Mouse (Mus musculus) stomach, postnatal 0 days (tissue): ENCODE measurements at regions not wholly inside any gene's neighbourhood (a gene's known extent, or its start where the extent isn't known, plus 50 kb on each side); places are given as distances from the start of the nearest gene placed in this dataset.

ENCODE experiments used
- ATAC-seq: fragments of 200-750 bp; cut with Nextera tagmentation; 2 replicates; pipeline ENCODE4 v1.8.0; 2017; ENCODE audit not compliant: low FRiP score, low TSS enrichment
- DNase-seq: peaks from one replicate; pipeline ENCODE4 v3.0.0-alpha.2; 2016; ENCODE audit warnings: low spot score
- H3K27ac ChIP-seq: fragments of 300-500 bp; sonication (generic); replicated peaks from 2 replicates; pipeline ENCODE4 v1.5.1; 2014; ENCODE audit warnings: mild to moderate bottlenecking, control low read depth
- H3K27me3 ChIP-seq: fragments of 300-500 bp; sonication (generic); 2 replicates; pipeline ENCODE4 v1.6.1; 2014; ENCODE audit warnings: low read length; ENCODE audit not compliant: control insufficient read depth, insufficient read depth
- H3K36me3 ChIP-seq: fragments of 300-500 bp; sonication (generic); 2 replicates; pipeline ENCODE4 v1.6.1; 2014; ENCODE audit warnings: low read length, mixed read lengths; ENCODE audit not compliant: control insufficient read depth, insufficient read depth
- H3K4me1 ChIP-seq: fragments of 300-500 bp; sonication (generic); replicated peaks from 2 replicates; pipeline ENCODE4 v1.6.1; 2014; ENCODE audit warnings: antibody characterized with exemption; ENCODE audit not compliant: control insufficient read depth, insufficient read depth
- H3K4me2 ChIP-seq: fragments of 300-500 bp; sonication (generic); replicated peaks from 2 replicates; pipeline ENCODE4 v1.6.1; 2014; ENCODE audit warnings: low read depth, mild to moderate bottlenecking, control low read depth, moderate library complexity
- H3K4me3 ChIP-seq: fragments of 300-500 bp; sonication (generic); 2 replicates; pipeline ENCODE4 v1.5.1; 2014; ENCODE audit warnings: low read depth, low read length, control low read depth
- H3K9ac ChIP-seq: fragments of 300-500 bp; sonication (generic); 2 replicates; pipeline ENCODE4 v1.6.1; 2014; ENCODE audit warnings: mild to moderate bottlenecking, low read length, control low read depth, mixed read lengths
- H3K9me3 ChIP-seq: fragments of 300-500 bp; sonication (generic); 2 replicates; pipeline ENCODE4 v1.6.1; 2016; ENCODE audit warnings: low read length; ENCODE audit not compliant: control insufficient read depth
- CTCF ChIP-seq: IDR thresholded peaks from 2 replicates; pipeline ENCODE4 v1.5.1; 2016; ENCODE audit warnings: antibody characterized with exemption, low read depth, mild to moderate bottlenecking, moderate library complexity
- EP300 ChIP-seq: optimal IDR thresholded peaks from 2 replicates; pipeline ENCODE3; 2016; ENCODE audit warnings: antibody characterized with exemption
- WGBS: fragments of 180-500 bp; shearing (Covaris S2); extraction: QIAGEN DNeasy Blood & Tissue Kit; methylation state at CpG from one replicate; pipeline ENCODE4 v1.1.7; 2014; 5-methylcytosine and 5-hydroxymethylcytosine counted together

GRCm38 (mm10) chr11:79831591-79832320 is 130.4 kb downstream of the Utp6 start:
- H3K4me3 ChIP-seq: no peak overlapping the region
- no peak overlapping the region for H3K9ac ChIP-seq
- no peaks in the 10 kb centered on the region for H3K27me3 ChIP-seq
- DNase-seq (no peak), ATAC-seq (no peak)
- H3K4me1 ChIP-seq: no peaks in the 10 kb centered on the region
- no peaks in the 10 kb centered on the region for H3K36me3 ChIP-seq
- 68% methylated on average over 11 of the region's 11 CpGs for WGBS
- peak overlapping the region; percentile 35; the same call in 1 of the 2 replicates for H3K27ac ChIP-seq
- TF ChIP-seq EP300 (no peak), CTCF (no peak)
- H3K9me3 ChIP-seq: no peaks in the 10 kb centered on the region
- no peak overlapping the region for H3K4me2 ChIP-seq

DNA sequence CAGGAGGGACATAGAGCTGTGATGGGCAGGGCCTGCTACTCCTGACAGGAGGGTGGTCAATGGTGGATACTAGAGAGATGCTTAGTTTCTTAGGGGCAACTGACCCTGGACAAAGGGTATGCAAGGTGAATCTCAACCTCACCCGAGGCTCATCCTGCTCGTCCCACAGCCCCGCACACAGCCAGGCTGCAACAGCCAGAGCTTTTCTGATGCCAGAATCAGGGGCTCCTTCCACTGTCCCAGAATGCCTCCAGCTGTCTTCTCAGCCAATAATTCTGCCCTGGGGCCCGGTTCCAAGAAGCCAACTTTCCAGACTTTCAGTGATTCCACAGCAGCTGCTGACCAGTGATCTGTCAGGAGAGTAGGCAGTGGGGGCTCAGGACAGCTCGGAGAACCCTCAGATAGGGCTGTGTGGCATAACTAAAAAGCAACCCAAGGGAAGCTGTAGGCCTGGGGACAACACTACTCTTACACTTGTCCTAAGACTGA is 131.6 kb downstream of the Utp6 start:
- ATAC-seq (no peak), DNase-seq (no peak)
- no peak overlapping the region for H3K27ac ChIP-seq
- H3K4me2 ChIP-seq: no peak overlapping the region
- TF ChIP-seq CTCF (no peak), EP300 (no peak)
- H3K9ac ChIP-seq: no peak overlapping the region
- WGBS: 64% methylated on average over 5 of the region's 5 CpGs
- no peaks in the 10 kb centered on the region for H3K36me3 ChIP-seq
- no peaks in the 10 kb centered on the region for H3K9me3 ChIP-seq
- H3K4me1 ChIP-seq: no peaks in the 10 kb centered on the region
- H3K4me3 ChIP-seq: no peak overlapping the region
- H3K27me3 ChIP-seq: no peaks in the 10 kb centered on the region

DNA sequence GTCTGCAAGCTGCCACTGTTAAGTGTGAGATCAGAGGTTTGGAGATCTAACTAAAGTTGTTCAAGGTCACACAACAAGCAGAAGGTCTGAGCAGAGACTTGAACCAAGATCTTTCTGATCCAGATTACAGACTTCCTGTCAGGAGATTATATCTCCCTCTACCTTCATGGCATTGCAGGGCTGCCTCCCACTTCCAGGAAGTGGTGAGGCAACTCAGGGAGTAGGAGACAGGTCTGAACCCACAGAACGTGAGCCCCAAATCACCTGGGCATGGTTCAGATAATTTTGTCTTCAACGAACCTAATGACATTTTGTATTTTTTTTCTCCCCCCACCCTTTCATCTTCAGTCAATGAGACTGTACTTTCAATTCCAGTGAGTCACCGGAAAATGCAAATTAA is 135.2 kb downstream of the Utp6 start:
- H3K27ac ChIP-seq: no peak overlapping the region
- no peak overlapping the region for H3K4me3 ChIP-seq
- H3K4me2 ChIP-seq: no peak overlapping the region
- H3K27me3 ChIP-seq: no peaks in the 10 kb centered on the region
- DNase-seq (no peak), ATAC-seq (no peak)
- H3K4me1 ChIP-seq: no peaks in the 10 kb centered on the region
- no peaks in the 10 kb centered on the region for H3K9me3 ChIP-seq
- 77% methylated on average over 3 of the region's 3 CpGs for WGBS
- no peaks in the 10 kb centered on the region for H3K36me3 ChIP-seq
- TF ChIP-seq CTCF (no peak), EP300 (no peak)
- H3K9ac ChIP-seq: no peak overlapping the region

- no peak overlapping the region for H3K4me3 ChIP-seq
- WGBS: 71% methylated on average over 4 of the region's 4 CpGs
- H3K27ac ChIP-seq: no peak overlapping the region
- H3K27me3 ChIP-seq: no peaks in the 10 kb centered on the region
- no peak for DNase-seq
- no peaks in the 10 kb centered on the region for H3K9me3 ChIP-seq
- no peak overlapping the region for H3K9ac ChIP-seq
- H3K4me2 ChIP-seq: no peak overlapping the region
- ATAC-seq: no peak
- H3K4me1 ChIP-seq: no peaks in the 10 kb centered on the region
- no peaks in the 10 kb centered on the region for H3K36me3 ChIP-seq
- no peak for TF ChIP-seq EP300
- no peak for TF ChIP-seq CTCF
Observed at GRCm38 (mm10) chr11:79825881-79826280, 136.3 kb downstream of the Utp6 start.

DNA sequence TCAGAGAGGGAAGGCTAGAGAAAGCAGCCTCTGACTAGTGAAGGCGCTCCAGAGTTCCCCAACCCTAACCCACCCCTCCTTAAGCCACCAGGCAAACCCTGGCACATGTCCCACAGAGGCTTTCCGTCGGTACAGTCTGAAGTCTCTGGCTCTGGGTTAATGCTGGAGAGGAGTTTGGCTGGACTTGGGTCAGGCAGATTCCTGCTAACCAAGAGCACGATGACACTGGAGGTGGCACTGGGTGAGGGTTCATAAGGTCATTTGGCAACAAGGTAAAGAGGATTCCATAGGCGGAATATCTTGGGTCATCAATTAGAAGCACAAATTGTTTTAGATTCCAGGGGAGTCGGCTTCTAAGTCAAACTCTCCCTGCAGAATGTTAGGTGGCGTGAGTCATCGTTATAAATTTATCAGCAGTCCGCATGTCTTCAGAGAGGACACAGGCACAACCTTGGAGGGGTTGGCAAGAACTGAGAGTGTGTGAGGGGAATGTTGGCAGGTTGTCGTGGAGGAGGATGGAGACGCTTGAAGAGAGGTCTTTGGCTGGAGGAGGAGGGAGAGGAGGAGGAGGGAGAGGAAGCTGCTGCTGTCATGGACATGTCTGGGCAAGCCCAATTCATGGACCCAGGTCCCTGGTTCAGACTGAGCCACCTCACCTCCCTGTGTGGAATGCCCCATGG is 138.4 kb downstream of the Utp6 start:
- Histone ChIP-seq H3K4me3 (no peak overlapping the region), H3K4me1 (no peaks in the 10 kb centered on the region), H3K4me2 (no peak overlapping the region), H3K9ac (no peak overlapping the region), H3K36me3 (no peaks in the 10 kb centered on the region), H3K9me3 (no peaks in the 10 kb centered on the region), H3K27ac (no peak overlapping the region), H3K27me3 (no peaks in the 10 kb centered on the region)
- TF ChIP-seq EP300: no peak
- no peak for TF ChIP-seq CTCF
- DNase-seq (no peak), ATAC-seq (no peak)
- 48% methylated on average over 11 of the region's 11 CpGs for WGBS

GRCm38 (mm10) chr11:79821986-79822385 is 140.2 kb downstream of the Utp6 start:
- H3K9me3 ChIP-seq: no peaks in the 10 kb centered on the region
- no peak for DNase-seq
- H3K4me1 ChIP-seq: no peaks in the 10 kb centered on the region
- H3K4me3 ChIP-seq: no peak overlapping the region
- H3K4me2 ChIP-seq: no peak overlapping the region
- 72% methylated on average over 5 of the region's 5 CpGs for WGBS
- no peak overlapping the region for H3K9ac ChIP-seq
- no peaks in the 10 kb centered on the region for H3K27me3 ChIP-seq
- TF ChIP-seq CTCF: no peak
- no peak for TF ChIP-seq EP300
- no peak overlapping the region for H3K27ac ChIP-seq
- no peaks in the 10 kb centered on the region for H3K36me3 ChIP-seq
- ATAC-seq: no peak
